Mouse (Mus musculus) thymus, adult 2 months (tissue): Measurements from ENCODE around the gene Gm49405.

Experiments
- CTCF ChIP-seq: fragments of 200-500 bp; IDR thresholded peaks from 2 replicates; pipeline ENCODE4 v1.5.1; 2012; ENCODE audit warnings: mild to moderate bottlenecking, control low read depth, low read length, moderate library complexity, borderline replicate concordance; ENCODE audit not compliant: control insufficient read depth, poor library complexity, insufficient read depth; ENCODE audit errors: extremely low read depth
- POLR2A ChIP-seq: fragments of 200-500 bp; IDR thresholded peaks from 2 replicates; pipeline ENCODE4 v1.6.1; 2012; ENCODE audit warnings: mild to moderate bottlenecking, low read length, control low read depth, moderate library complexity; ENCODE audit not compliant: control insufficient read depth, poor library complexity, insufficient read depth; ENCODE audit errors: extremely low read depth

GRCm38 (mm10) chr19:4014802-4015201, 14.4 kb downstream of the Gm49405 start:
- TF ChIP-seq CTCF (no peak), POLR2A (no peak)
